Mouse (Mus musculus) ES-Bruce4 (cell line): ENCODE data around the gene Psmd10.

Experiments used
- CTCF ChIP-seq: IDR thresholded peaks from one replicate; pipeline ENCODE4 v1.8.1; 2011; ENCODE audit warnings: low read depth, low read length
- EP300 ChIP-seq: IDR thresholded peaks from 2 replicates; pipeline ENCODE4 v1.6.1; 2011; ENCODE audit warnings: low read depth, low read length; ENCODE audit not compliant: insufficient read depth
- POLR2A ChIP-seq: IDR thresholded peaks from one replicate; pipeline ENCODE4 v1.8.1; 2011; ENCODE audit warnings: low read length; ENCODE audit not compliant: insufficient read depth

GRCm38 (mm10) chrX:140907360-140907759, 49.2 kb downstream of the Psmd10 start, which contains the start of gene Vsig1:
- TF ChIP-seq CTCF (no peak), POLR2A (no peak), EP300 (no peak)
